Mouse (Mus musculus): ENCODE measurements around the gene Slc38a5. TPM values are rescaled to one million over a fixed set of nuclear protein-coding genes. Genes with fewer than 3 reads are reported as not detected.

Gene Slc38a5
- polyA plus RNA-seq, 1 experiment, result not detected

- Histone ChIP-seq H3K4me1 (ENCODE audit: control insufficient read depth, insufficient read depth, low read length) (no peaks in the 10 kb centered on the region), H3K4me3 (ENCODE audit: insufficient read depth, low read length) (no peak overlapping the region), H3K27ac (ENCODE audit: insufficient read depth, low read depth, low read length) (no peak overlapping the region)
- no peak for TF ChIP-seq CTCF (IDR thresholded peaks at IDR 0.05; ENCODE audit: low read depth, low read length)
- TF ChIP-seq POLR2A (IDR thresholded peaks at IDR 0.05; ENCODE audit: borderline replicate concordance, low read depth, low read length), result no peak
Measured at GRCm38 (mm10) chrX:8248542-8249120, 22.3 kb upstream of the Slc38a5 start.

GRCm38 (mm10) chrX:8251789-8252333 is 19.1 kb upstream of the Slc38a5 start:
- TF ChIP-seq POLR2A (IDR thresholded peaks at IDR 0.05; ENCODE audit: borderline replicate concordance, low read depth, low read length) (no peak), CTCF (IDR thresholded peaks at IDR 0.05; ENCODE audit: low read depth, low read length) (no peak)
- Histone ChIP-seq H3K4me1 (ENCODE audit: control insufficient read depth, insufficient read depth, low read length) (no peaks in the 10 kb centered on the region), H3K4me3 (ENCODE audit: insufficient read depth, low read length) (peak overlapping the region; percentile 80), H3K27ac (ENCODE audit: insufficient read depth, low read depth, low read length) (no peak overlapping the region)

- TF ChIP-seq POLR2A (IDR thresholded peaks at IDR 0.05; ENCODE audit: borderline replicate concordance, low read depth, low read length), result no peak
- TF ChIP-seq CTCF (IDR thresholded peaks at IDR 0.05; ENCODE audit: low read depth, low read length), result no peak
- Histone ChIP-seq H3K4me3 (ENCODE audit: insufficient read depth, low read length) (peak within 1 kb of the TSS; percentile 80), H3K4me1 (ENCODE audit: control insufficient read depth, insufficient read depth, low read length) (no peaks in the 10 kb centered on the region), H3K27ac (ENCODE audit: insufficient read depth, low read depth, low read length) (peak within 1 kb of the TSS; percentile 37)
Measured at GRCm38 (mm10) chrX:8252334-8253285, 18.3 kb upstream of the Slc38a5 start, which contains the start of gene Ftsj1. Gene Ftsj1, minus strand, starts transcription at chrX:8252406.

- Histone ChIP-seq H3K4me3 (ENCODE audit: insufficient read depth, low read length) (no peak overlapping the region), H3K27ac (ENCODE audit: insufficient read depth, low read depth, low read length) (no peak overlapping the region), H3K4me1 (ENCODE audit: control insufficient read depth, insufficient read depth, low read length) (no peaks in the 10 kb centered on the region)
- no peak for TF ChIP-seq CTCF (IDR thresholded peaks at IDR 0.05; ENCODE audit: low read depth, low read length)
- no peak for TF ChIP-seq POLR2A (IDR thresholded peaks at IDR 0.05; ENCODE audit: borderline replicate concordance, low read depth, low read length)
Measured at GRCm38 (mm10) chrX:8253711-8254110, 17.2 kb upstream of the Slc38a5 start.

GRCm38 (mm10) chrX:8255807-8256206 is 15.1 kb upstream of the Slc38a5 start:
- Histone ChIP-seq H3K4me3 (ENCODE audit: insufficient read depth, low read length) (no peak overlapping the region), H3K4me1 (ENCODE audit: control insufficient read depth, insufficient read depth, low read length) (no peaks in the 10 kb centered on the region), H3K27ac (ENCODE audit: insufficient read depth, low read depth, low read length) (no peak overlapping the region)
- no peak for TF ChIP-seq CTCF (IDR thresholded peaks at IDR 0.05; ENCODE audit: low read depth, low read length)
- TF ChIP-seq POLR2A (IDR thresholded peaks at IDR 0.05; ENCODE audit: borderline replicate concordance, low read depth, low read length), result no peak

GRCm38 (mm10) chrX:8259478-8259877 is 11.5 kb upstream of the Slc38a5 start:
- TF ChIP-seq CTCF (IDR thresholded peaks at IDR 0.05; ENCODE audit: low read depth, low read length) (no peak), POLR2A (IDR thresholded peaks at IDR 0.05; ENCODE audit: borderline replicate concordance, low read depth, low read length) (no peak)
- no peak overlapping the region for H3K4me3 ChIP-seq (ENCODE audit: insufficient read depth, low read length)
- no peak overlapping the region for H3K27ac ChIP-seq (ENCODE audit: insufficient read depth, low read depth, low read length)
- no peaks in the 10 kb centered on the region for H3K4me1 ChIP-seq (ENCODE audit: control insufficient read depth, insufficient read depth, low read length)

GRCm38 (mm10) chrX:8263156-8263804 is 7.7 kb upstream of the Slc38a5 start:
- no peak overlapping the region for H3K27ac ChIP-seq (ENCODE audit: insufficient read depth, low read depth, low read length)
- H3K4me1 ChIP-seq (ENCODE audit: control insufficient read depth, insufficient read depth, low read length), result no peaks in the 10 kb centered on the region
- TF ChIP-seq POLR2A (IDR thresholded peaks at IDR 0.05; ENCODE audit: borderline replicate concordance, low read depth, low read length) (no peak), CTCF (IDR thresholded peaks at IDR 0.05; ENCODE audit: low read depth, low read length) (no peak)
- no peak overlapping the region for H3K4me3 ChIP-seq (ENCODE audit: insufficient read depth, low read length)

GRCm38 (mm10) chrX:8264222-8264621 is 6.7 kb upstream of the Slc38a5 start:
- Histone ChIP-seq H3K27ac (ENCODE audit: insufficient read depth, low read depth, low read length) (no peak overlapping the region), H3K4me3 (ENCODE audit: insufficient read depth, low read length) (no peak overlapping the region), H3K4me1 (ENCODE audit: control insufficient read depth, insufficient read depth, low read length) (no peaks in the 10 kb centered on the region)
- TF ChIP-seq CTCF (IDR thresholded peaks at IDR 0.05; ENCODE audit: low read depth, low read length), result no peak
- TF ChIP-seq POLR2A (IDR thresholded peaks at IDR 0.05; ENCODE audit: borderline replicate concordance, low read depth, low read length), result no peak

GRCm38 (mm10) chrX:8272000-8272399 is 1.1 kb downstream of the Slc38a5 start:
- no peak overlapping the region for H3K27ac ChIP-seq (ENCODE audit: insufficient read depth, low read depth, low read length)
- no peak overlapping the region for H3K4me3 ChIP-seq (ENCODE audit: insufficient read depth, low read length)
- TF ChIP-seq POLR2A (IDR thresholded peaks at IDR 0.05; ENCODE audit: borderline replicate concordance, low read depth, low read length) (no peak), CTCF (IDR thresholded peaks at IDR 0.05; ENCODE audit: low read depth, low read length) (no peak)
- no peaks in the 10 kb centered on the region for H3K4me1 ChIP-seq (ENCODE audit: control insufficient read depth, insufficient read depth, low read length)

All from bone marrow macrophage, adult 2 months (primary cell).